Mouse (Mus musculus) adrenal gland, postnatal 4 days (tissue): Measurements from ENCODE around the gene Tmem240. TPM values are rescaled to one million over a fixed set of nuclear protein-coding genes. Genes with fewer than 3 reads are reported as not detected.
"Not testable (repeated sequence)": the region's sequence is repeated elsewhere in the genome, so short reads cannot be mapped to it uniquely, and the experiment has no call there.

ENCODE experiments used
- DNase-seq, 2 experiments: peaks; one replicate each; pipeline ENCODE4 v3.0.0; 2021 to 2022; ENCODE audit warnings: low spot score in 2 of 2, mixed read lengths in 2 of 2
- total RNA-seq, 2 experiments: library from RNA; stranded (reverse); gene quantifications; 2 replicates each; pipeline ENCODE4 v1.2.3; 2021

Tmem240 gene
- total RNA-seq, 2 experiments from 2014 or later, result 1.5 to 2.2 TPM

DNA sequence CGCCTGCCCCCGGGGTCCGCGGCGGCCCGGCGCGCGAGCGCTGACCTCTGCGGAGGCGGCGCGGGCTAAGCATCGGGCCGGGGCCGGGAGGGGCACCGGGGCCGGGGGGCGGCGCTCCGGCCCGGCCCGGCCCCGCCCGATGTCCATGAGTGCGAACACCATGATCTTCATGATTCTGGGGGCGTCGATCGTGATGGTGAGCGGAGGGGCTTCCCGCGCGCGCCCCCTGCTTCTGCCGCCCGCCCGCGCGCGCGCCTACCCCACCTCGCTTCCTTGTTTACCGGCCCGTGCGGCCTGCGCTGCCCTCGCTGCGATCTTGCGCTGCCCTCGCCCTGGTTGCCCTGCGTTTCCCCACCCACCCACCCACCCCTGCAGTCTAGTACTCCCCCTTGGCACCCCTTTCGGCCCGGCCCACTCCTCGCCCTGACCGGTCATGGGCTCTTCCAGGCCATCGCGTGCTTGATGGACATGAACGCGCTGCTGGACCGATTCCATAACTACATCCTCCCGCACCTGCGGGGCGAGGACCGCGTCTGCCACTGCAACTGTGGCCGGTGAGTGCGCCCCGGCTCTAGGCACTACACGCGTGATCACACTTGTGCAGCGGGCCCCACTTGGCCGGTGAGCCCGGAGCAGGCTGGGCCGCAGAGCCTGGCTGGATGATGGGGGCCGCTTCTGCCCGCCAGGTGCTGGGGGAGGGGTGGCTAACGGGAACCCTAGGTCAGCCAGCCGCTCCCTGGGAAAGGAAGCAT, 527 bp downstream of the Tmem240 start:
- DNase-seq, result peak; percentile 18

DNA sequence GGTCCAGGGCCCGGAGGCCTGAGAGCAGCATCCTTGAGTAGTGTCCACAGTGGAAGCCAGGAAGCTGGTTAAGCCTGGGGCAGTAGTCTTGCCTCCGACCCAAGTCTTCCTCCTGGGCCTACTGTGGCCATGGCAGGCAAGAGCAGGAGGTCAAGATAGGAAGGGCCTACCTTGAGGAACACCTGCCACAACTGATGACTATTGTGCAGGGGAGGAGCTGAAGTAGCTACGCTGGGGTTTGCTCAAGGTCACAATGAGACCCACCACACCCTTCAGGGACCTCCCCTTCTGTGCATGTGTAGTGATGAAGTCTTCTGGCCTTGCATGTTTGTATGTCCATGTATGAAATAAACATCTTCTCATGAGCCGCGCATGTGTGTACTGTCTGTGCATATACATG, 1.2 kb downstream of the Tmem240 start:
- DNase-seq, result no peak

DNA sequence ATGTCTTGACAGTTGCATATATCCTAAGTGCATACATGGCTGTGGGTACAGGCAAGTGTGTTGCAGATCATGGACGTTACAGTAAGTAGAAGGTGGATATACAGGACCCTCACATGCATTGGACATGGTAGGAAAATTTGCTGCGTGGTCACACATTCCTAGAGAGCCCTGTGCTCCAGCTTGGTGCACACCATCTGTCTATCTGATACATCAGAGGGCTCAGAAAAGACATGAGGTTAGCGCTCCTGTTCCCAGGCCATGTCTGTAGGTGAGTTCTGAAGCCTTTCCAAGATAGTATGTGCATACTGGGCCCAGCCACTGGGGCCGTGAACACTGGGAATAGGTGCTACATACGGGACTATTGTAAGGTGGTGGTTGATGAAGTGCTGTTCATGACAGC, 1.8 kb downstream of the Tmem240 start:
- DNase-seq, result no peak

DNA sequence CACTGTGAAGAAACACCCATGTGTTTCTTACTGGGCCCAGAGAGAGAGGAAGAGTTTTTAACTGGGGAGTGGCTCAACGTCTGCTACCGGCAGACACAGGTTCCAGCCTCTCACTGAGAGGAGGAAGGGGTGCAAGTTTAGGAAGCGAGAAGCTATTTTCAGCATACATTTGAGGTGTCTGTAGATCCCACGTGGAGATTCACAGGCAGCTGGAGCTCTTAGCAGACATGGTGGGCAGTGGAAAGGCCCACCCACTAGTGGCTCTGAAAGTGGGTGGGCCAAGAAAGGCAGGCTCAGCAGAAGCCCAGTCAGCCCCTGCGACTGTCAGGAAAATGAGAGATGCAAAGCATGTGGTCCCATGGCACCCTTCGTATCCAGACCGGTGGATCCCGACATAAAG, 3.7 kb downstream of the Tmem240 start:
- no peak for DNase-seq

DNA sequence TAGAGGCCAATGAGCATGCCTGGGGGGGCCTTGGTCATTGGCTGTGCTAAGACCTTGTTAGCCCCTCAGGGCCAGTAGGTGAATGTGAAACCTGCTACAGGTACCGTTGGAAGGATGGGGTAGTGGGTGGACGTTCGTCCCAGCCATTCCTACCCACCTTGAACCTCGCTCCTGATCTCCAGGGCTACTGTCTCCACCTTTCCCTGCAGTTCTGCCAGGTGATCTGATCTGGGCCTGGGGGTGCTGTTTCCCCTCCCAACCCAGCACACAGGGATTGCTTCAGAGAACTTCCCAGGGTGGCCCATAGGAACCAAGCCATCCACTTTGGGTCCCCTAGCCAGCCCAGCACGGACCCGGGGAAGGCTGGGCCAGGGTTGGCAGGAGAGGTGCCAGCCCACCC, 4.6 kb downstream of the Tmem240 start:
- DNase-seq, result no peak

DNA sequence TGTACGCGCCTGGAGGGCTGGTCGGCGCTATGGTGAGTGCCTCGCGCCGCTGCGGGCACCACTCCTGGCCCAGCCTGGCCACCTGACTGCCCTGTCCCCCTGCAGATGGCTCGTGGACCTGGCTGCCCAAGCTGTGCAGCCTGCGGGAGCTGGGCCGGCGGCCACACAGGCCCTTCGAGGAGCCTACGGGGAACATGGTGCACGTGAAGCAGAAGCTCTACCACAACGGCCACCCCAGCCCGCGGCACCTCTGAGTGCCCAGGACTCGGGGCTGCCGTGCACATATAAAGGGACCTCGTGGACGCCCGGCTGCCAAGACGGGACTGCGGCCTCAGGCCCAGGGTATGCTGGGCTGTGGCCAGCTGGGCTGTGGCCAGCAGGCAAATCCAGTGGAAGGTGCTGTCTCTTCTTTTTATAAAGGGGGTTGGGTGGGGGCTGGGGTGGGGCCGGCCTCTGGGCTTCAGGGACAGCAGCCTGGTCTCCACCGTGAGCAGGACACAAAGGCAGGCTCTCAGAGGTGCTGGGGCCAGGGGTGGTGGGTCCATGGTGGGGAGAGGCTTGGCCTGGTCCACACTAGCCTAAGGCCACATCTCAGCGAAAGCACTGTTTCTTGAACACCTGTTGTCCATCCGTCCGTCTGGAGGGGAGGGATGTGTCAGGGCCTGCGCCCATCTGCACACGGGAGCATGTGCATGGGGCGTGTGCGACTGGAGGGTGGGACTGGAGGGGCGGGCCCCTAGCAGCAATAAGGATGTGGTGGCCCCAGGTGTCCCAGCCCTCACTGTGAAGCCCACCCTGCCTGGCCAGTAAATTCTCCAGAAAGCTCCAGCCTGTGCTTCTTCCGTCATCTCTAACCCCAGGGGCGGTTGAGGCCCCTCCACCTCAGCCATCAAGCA, 5.4 kb downstream of the Tmem240 start:
- no peak for DNase-seq

DNA sequence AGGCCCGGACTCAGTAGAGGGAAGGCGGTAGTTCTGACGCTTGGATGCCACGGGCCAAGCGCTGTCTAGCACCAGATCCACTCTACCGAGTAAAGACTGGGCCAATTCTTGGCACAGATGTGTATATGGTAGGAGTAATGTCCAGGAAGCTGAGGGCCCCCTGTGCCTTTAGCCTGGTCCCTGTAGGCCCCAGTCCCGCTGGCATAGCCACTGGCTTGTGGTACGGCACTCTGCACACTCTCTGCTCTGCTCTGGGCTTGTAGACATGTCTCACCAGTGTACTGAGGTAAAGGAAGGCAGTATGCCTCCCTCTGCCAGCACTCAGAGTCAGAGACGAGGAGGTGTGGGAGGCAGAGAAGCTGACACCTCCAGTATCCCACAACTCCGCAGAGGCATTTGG, 6.1 kb downstream of the Tmem240 start:
- DNase-seq, result not testable (repeated sequence)

DNA sequence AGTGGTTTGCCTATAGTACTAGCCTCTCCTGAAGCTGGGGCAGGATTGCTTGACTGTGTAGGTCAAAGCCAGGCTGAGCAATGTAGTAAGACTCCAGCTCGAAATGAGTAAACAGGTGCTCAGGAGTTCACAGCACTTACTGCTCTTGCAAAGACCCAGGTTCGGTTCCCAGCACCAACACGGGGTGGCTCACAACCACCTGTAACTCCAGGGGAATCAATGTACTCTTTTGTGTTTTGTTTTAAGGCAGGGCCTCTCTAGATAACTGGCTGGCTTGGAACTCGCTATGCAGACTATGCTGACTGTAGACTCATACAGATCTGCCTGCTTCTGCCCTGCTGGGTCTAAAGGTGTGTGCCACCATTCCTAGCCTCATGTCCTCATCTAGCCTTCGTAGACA, 8.1 kb downstream of the Tmem240 start:
- DNase-seq, result no peak

DNA sequence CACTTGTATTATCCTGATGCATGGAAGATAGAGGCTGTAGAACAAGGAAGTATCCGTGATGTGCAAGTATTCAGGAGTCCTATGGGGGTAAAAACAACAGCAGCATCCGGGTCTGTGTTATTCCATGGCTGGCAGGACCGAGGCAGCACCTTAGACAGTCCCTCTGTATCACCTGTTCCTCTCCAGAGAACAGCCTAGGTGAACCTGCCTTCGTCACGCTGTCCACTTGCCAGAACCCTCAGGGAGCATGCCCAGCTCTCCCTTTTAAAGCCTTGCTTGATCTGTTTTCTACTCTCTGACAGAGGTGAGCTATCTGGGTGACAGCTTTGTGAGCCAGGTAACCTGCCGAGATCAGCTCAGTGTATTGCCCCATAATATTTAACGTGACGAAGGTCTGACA, 9.9 kb downstream of the Tmem240 start:
- no peak for DNase-seq

DNA sequence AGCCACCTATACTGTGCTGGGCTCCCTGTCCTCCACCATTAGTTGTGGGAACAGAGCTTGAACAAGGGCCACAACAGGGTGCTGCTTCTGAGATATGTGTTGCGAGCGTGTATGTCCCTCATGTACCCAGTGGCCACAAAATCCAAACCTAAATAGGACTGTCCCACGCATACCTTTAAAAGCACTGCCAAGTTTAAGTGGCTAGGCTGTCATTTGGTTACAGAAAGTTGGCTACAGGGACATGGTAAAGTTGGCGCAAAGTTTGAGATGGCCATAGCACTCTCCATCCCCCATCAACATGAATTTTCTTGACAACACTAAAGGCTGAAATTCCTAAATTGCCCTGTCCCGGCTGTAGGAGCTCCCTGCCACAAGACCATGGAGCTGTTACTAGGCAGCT, 10.5 kb downstream of the Tmem240 start:
- no peak for DNase-seq

DNA sequence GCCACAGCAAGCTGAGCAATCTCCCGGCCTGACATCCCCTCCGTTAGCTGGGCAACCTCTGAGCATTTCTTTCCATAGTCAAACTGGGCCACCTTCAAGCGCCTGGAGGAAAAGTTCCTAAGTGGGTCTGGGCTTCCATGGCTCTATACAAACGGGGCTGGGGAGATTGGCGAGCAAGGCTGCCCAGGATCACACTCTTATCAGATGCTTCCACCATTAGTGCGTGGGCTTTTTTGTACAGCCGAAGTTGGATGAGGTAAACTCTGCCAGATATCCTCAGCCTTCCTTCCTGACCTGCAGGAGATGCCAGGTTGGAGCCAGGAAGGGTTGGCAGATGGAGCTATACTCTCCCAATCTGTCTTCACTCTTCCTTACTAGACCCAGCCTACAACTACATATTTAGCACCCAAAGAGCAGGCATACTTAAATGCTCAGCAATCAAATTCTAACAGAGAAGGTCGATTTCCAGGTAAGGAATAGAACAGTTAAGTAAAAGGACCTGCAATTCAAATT, 11.5 kb downstream of the Tmem240 start:
- no peak for DNase-seq

DNA sequence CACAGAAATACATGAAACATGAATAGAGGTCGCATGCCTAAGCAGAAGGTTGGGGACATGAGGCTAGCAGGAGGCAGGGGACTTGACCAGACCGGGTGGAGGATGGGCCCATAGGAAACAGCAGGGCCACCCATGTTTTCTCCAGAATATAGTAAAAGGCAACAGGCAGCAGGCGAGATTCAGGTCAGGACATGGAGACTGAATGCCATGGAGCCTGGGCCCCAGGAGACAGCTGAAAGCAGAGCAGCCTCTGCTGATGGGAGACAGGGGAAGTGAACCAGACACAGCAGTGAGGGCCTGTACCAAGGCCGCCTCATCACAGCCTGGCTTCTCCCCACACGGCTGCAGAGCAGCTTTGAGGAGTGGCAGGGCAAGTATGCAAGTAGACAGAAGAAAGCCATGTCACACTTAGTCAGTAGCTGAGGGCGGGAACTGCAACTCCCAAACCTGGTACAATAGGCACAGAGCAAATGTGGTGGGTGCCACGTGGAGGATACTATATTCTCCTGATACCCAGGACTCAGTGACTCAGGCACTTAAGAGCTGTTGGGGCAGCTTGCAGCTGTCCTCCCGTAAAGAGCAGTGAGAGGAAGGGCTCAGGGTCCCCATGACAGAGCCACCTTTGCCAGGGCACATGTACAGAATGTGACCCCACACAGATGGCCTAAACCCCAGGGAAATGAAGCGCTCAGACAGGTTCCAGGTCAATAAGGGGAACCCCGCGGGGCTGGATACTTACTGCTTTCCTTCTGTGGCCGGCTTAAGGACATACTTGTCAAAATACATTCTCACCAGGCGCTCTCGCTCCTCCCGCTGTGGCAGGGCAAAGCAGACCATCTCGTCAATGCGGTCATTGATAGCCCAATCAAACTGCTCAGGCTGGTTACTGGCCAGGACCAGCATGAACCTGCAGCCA, 12.2 kb downstream of the Tmem240 start:
- no peak for DNase-seq

DNA sequence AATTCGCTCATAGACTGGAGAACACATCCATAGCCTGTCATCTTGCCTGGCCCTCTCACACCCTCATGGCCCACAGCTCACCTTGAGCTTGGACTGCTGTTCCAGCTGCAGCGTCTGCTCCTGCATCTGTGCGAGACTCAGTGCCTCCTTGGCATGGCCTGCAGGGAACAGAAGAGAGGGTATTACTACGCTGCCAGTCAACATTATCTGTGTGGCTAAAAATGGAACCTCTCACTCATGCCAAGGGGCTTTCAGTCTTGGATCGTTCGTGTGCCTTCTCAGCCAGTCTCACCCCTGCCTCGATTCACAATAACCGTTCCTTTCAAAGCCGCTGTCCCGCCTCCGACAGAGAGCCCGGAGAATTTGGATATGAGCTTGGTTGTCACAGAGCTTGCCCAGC, 22.4 kb downstream of the Tmem240 start:
- DNase-seq, result no peak

DNA sequence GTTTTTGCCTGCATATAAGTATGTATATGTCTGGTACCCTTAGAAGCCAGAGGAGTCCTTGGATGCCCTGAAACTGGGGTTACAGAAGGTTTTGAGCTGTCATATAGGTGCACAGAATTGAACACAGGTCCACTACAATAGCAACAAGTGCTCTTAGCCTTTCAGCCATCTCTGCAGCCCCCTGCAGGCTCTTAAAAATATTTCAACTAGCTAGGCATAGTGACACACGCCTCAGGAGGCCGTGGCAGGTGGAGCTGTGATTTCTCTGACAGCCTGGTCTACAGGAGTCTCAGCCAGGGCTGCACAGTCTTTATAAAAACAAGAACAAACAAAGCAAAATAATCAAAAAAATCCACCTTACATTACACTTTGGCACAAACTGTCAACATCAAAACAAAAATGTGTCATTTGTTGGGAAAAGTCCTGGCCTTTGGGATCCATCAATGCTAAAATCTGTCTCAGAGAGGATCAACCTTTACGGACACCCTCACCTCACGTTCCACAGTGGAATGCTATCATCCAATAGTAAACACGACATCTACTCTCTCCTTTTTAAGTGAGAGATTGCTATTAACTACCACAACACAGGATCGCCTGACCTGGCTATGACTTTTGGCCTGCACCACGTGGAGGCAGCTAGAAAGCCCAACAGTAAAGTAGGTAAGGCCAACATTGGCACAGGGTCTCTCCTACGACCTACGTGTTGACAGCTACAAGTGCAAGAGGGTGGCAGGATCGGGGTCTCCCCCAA, 25.4 kb downstream of the Tmem240 start:
- no peak for DNase-seq

DNA sequence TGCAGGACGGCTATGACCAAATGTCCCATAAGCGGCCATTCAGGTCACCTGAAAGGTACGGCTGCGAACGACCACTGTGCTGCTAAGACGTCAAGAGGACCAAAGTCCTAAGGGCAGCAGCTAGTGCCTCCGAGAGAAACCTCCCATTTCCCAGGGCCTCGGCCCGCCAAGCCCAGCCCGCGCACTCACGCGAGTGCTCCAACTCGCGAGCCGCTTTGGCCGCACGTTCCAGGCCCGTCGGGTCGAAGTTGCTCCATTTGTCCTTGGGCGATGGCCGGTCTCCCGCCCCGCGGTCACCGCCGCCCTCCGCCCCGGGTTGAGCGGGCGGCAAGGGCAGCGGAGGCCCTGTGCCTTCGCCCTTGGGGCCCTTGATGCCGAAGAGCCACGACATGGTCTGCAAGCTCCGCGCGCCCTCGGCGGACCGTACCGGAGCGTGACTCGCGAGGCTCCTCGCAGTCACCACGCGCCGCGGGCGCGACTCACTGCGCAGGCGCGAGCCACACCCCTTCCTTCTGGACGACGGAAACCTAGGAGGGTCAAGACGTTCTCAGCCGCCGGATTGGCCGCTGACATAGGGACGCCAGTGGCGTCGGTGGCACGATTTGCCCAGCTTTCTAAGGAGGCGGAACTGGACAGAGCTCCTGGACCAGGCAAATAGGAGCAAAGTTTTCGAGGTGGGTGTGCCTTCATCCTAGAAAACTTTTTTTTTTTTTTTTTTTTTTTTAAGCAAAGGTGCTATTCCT, 26.2 kb downstream of the Tmem240 start, which contains the start of gene Atad3a:
TSS of gene Atad3a (minus strand) at position 481 of the 743 bp plus-strand sequence.
- peak; percentile 95 for DNase-seq

DNA sequence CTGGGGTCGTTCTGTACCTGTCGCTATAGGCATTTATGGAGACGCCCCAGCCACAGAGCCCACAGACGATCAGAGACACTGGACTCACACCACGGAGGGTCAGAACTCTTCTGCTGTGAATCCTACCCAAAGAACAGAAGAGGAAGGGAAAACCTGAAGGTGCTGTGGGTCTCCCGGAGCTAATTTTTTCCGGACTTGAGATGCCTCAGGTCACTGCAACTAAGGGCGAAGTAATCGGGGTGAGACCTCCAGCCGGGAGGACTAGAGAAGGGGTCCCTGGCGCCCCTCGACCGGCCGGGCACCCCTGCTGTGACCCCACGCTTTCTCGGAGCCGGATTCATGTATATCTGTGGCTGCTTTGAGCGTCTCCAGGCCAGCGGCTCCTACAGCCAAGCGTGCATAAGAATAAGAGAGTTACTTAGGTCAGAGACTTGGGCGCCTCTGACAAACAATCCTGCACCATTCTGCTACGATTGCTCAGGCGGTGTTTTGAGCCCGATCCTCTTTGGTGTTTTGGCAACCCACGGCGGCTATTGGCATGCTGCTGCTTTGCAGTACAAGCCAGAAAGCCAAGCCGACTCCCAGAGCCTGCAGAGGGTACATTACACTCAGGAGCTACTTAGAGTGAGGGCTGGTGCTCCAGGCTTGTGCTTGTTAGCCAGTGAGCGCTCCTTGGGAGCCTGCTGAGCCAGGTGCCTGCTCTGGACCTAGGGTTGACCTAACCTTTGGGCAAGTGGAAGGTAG, 26.9 kb downstream of the Tmem240 start:
- DNase-seq, result no peak

DNA sequence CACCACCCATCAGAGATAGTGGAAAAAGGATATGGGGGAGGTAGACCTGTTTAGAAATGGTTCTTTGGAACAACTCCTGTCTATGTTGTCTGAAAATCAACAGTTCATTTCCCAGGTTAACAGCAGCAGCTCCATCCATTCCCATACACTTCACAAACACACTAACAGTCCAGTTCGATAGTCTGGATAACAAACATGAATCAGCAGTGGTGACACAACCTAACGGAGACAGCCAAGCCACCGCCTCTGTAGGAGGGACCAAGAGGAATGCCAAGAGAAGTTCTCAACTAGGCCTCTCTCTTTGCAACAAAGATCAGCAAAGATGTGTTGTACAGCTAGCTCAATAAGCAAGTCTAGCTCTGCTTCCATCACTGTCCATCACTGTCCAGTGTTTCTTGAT, 27.8 kb downstream of the Tmem240 start:
- no peak for DNase-seq

DNA sequence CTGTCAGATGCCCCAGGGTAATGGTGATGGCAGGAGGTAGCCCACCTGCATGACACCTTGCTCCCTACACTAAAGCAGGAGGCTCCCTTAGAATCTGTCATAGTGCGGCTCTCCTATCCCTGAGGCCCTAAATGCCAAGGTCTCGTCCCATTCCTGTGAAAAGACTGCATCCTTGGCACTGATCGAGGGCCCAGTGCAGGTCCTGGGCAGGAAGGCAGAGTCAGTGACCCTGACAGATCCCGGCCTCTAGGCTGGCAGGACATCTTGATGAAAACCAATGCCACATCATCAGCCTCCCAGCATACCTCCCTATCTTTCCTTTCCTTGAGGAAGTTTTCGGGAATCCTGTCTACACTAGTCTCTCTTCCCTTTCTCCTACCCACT, 34.9 kb downstream of the Tmem240 start:
- DNase-seq, result no peak
